Mouse (Mus musculus): ENCODE results near the gene Vmn1r179.
A peak's percentile ranks its signal among the peaks of the same experiment; 100 is the strongest.
"Not testable (repeated sequence)": the region's sequence is repeated elsewhere in the genome, so short reads cannot be mapped to it uniquely, and the experiment has no call there.

The Vmn1r179 gene

GRCm38 (mm10) chr7:23926678-23927077 lies at the start of gene Vmn1r179:
TSS of gene Vmn1r179 (plus strand) at chr7:23926978.
- DNase-seq: no peak

GRCm38 (mm10) chr7:23891709-23892108 lies 35.1 kb upstream of the Vmn1r179 start, which contains the start of gene Vmn1r178:
TSS of gene Vmn1r178 (plus strand) at chr7:23892009.
- DNase-seq: no peak

DNA sequence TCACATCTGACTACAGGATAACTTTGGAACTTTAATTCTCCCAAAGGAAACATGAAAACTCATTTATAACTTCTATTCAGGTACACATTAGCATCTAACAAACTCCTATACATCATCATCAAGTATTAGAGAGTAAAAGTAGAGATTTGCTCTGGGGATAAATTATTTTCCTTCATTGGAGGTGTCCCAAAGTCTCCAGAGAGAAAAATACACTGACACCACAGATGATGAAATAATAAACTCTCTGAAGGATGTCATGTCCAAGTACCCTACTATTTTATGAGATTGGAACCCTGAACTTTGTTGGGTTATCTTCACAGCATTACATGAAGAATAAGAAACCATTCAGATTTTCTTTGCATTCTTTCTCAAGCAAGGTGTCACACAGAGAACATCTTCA lies 23.6 kb downstream of the Vmn1r179 start, which contains the start of gene Vmn1r180:
Gene Vmn1r180, plus strand, starts transcription at position 301 of the 400 bp plus-strand sequence.
- no peak for DNase-seq

DNA sequence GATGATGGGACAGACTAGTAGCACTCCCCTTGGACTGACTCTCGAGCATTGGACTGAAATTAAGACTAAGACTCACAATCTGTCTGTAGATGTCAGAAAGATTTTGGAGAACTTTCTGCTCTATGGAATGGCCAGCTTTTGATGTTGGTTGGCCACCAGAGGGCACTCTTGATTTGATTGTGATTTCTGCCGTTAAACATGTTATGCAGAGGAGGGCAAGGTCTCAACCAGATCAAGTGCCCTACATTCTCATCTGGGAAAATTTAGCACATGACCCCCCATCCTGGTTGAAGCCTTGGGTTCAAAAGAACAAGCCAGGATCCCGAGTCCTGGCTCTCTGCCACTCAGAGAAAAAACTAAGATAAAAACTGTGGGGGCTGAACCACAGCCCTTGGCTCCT lies 41.3 kb downstream of the Vmn1r179 start:
- peak; percentile 7 for DNase-seq

DNA sequence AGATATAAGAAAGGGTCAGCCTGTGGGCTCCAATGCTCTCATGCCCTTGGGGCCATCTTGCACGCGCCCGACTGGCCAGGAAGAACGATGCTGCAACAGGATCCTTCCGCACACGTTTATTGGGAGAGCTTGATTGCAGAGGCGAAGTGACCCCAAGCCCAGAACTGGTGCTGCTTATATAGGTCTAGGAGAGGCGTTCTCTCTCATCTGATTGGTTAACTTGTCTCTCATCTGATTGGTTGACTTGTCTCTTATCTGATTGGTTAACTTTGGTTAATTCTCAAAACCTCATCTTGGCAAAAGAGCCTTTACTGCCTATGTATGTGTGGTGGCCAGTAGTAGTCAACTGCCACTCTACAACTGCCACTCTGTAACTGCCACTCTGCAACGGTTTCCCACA lies 47.5 kb downstream of the Vmn1r179 start, which contains the start of gene Vmn1r181:
Gene Vmn1r181, plus strand, starts transcription at position 301 of the 400 bp plus-strand sequence.
- DNase-seq: not testable (repeated sequence)
